Mouse (Mus musculus) bone marrow, adult 2 months (tissue): Measurements from ENCODE around the gene Sfmbt1.

ENCODE experiments used
- CTCF ChIP-seq: fragments of 200-500 bp; IDR thresholded peaks from 2 replicates; pipeline ENCODE4 v1.5.1; 2011; ENCODE audit warnings: low read length, control low read depth; ENCODE audit not compliant: control insufficient read depth, insufficient read depth
- POLR2A ChIP-seq: fragments of 200-500 bp; IDR thresholded peaks from 2 replicates; pipeline ENCODE4 v1.6.1; 2011; ENCODE audit warnings: low read depth, mild to moderate bottlenecking, control low read depth, low read length, borderline replicate concordance; ENCODE audit not compliant: control insufficient read depth

DNA sequence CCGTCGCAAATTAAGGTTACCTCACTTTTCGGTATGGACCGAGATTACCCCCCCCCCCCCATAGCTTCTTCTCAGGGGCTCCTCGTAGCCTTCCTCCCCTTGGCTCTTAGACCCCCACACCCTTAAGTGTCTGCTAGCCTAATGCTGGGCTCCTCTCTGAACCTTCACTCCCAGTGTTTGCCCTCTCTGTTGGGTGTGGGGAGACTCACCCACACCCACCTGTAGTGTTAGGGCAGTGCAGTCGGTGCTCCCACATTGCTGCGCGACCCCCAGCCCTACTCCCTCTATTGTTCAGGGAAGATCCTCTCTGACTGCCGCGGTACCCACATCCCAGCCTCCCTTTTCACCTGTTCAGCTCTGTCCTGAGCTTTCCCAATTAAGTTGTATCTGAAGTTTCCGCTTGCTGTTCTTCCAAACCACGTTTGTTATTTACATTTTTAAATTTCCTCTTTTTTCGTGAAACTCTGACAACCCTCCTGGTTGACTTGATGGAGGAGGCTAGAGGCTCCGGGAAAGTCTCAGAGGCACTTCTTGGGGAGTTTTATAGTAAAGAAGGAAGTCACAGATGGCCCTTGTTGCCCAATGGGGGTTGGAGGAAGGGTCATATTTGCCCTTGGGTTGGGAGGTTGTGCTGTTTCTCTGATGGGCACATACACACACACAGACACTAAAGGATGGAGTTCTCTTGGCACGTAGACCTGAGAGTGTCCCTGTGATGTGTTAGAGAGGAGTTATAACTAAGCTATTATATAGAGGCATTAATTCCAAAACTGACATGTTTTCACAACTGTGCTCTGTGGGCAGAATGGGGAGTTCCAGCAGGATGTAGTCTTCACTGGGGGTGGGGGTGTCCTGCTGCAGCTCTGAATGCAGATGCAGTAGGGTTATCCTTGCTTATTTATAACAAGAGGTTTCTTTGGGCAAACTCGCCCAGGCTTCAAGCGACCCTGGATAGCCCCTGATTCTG, 111.8 kb downstream of the Sfmbt1 start:
- TF ChIP-seq CTCF = no peak
- TF ChIP-seq POLR2A = no peak
